Mouse (Mus musculus) ZHBTc4 (cell line): ENCODE measurements at regions not wholly inside any gene's neighbourhood (a gene's known extent, or its start where the extent isn't known, plus 50 kb on each side); places are given as distances from the start of the nearest gene placed in this dataset.
"Not testable (repeated sequence)": the region's sequence is repeated elsewhere in the genome, so short reads cannot be mapped to it uniquely, and the experiment has no call there.

ENCODE experiments used
- DNase-seq: peaks from one replicate; pipeline ENCODE4 v3.0.0-alpha.2; 2011; ENCODE audit warnings: low read depth, low spot score

DNA sequence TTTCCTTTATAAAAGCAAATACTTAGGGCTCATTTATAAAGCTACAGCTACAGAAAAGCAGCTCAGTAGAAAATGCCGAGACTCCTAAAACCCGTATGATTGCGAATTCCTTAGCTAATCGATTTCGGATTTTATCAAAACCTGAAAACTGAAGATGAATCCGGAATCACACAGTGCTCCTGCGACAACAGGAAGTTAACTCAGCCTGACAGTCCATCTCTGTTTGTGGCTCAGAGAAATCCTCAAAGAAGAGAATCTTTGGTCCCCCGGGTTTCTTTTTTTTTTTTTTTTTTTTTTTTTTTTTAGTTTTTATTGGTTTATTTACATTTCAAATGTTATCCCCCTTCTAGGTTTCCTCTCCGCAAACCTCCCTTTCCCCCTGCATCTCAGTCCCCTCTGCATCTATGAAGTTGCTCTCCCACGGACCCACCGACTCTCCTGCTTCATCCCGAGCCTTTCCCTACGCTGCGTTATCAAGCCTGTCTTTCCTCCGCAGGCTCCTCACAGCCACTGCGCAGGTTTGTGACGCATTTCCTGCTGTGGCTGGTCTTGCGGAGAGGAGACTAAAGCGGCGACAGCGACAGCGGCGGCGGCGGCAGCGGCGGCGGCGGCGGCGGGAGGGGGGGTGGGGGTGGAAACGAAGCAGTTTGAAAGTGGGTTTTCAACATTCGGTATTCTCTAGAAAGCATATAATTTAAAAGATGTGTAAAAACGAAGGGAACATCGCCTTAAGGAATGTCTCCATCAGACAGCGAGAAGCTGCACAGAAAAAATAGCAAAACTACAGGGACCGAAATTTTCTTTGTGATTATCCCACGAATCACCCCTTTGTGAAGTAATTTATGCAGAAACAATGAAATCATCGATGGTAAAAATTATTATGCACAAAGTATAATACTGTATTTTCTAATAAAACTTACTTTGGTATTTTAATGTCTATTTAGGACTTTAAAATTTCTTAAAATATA is 352.3 kb upstream of the Snrpn start:
- peak; percentile 41 for DNase-seq

DNA sequence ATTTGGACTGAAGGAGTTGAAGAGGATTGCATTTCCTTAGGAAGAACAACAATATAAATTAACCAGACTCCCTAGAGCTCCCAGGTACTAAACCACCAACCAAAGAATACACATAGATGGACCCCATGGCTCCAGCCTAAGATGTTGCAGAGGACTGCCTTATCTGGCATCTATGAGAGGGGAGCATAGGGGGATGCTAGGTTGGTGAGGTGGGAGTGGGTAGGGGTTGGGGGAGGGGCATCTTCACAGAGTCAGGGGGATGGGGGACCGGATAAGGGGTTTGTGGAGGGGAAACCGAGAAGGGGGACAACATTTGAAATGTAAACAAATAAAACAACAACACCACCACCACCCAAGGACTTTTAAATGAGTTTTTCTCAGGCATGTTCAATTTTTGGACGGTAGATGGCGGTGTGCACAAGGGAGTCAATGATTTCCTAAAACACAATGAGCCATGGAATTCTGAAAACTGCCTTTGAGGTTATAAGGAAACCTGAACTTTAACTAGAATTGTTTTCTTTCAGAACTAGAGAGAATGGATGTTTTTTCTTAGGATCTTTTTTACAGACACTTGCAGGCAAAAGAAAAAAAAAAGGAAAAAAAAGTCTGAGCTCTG is 347.9 kb upstream of the Snrpn start:
- not testable (repeated sequence) for DNase-seq

DNA sequence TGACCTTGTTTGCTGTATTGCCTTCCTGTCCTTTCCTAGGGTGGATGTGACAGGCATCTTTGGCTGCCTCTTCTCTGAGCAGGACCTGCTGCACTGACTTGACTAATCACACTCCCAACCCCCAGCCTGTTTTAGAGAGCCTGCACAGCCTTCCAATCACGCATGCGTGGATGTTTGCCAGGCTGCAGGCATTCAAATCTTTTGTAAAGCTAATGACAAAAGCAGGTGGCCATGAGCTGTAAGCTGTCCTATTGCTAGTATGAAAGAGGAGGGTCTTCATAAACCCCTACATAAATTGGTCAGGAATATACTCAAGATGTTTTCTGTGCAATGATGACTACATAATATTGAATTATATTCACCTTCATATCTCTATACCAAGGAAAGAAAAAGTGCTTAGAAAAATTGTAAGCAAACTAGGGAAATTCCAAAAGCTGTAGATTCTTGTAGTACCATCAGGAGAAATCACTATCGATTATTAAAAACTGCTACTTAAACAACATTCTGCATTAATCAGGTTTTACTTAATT is 310.1 kb upstream of the Snrpn start:
- not testable (repeated sequence) for DNase-seq

DNA sequence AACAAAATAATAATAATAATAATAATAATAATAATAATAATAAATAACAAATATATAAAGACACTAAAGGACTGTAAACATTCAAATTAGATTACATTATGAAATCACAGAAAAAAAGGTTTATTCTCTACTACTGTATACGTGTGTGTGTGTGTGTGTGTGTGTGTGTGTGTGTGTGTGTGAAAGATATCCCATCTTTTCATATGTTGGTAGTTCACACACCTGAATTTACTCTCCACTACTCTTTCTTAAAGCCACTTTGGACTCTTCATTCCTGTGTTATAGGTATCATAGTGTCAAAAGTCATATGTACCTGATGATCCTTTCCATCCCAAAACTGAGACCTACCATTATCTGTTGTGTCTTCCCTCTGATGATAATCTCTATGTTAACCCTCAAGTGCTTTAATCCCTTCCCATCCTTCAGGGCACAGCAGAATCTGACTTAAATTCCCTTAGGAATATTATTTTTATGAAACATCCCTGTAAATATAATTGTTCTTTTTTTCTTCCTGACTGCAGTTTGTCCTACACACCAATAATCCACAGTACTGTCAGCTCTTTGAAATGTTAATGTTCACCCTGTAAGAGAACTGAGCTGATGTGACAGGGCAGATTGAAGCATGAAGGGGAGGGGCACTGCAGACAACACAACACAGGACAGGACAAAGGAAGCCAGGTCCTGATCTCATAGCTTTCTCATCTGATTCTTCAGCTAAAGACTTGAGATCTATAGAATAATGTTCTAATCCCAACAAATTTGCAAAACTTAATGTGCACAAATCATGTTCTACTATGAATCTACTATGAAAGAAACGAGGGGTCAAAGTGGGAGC is 309.4 kb upstream of the Snrpn start:
- DNase-seq = not testable (repeated sequence)

DNA sequence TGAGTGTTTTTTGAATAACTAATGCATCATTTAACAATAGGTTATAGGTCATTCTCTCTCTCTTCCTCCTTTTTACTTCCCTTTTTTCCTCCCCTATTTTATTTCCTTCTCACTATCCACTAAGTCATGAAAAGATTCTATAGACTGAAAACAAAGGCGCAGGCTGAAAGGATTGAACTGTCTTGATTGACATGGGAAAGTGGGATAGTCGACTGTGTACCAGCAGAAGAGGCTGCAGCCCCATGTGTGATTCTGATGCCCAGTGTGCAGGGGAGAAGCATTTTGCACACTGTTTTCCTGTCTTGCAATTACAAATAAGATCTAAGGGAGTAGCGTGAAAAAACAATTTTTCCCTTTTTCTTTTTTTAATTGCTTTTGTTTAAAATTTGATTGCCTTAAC is 298.8 kb upstream of the Snrpn start:
- no peak for DNase-seq

GRCm38 (mm10) chr7:60391011-60391863 is 251.2 kb upstream of the Snrpn start:
- peak; percentile 57 for DNase-seq

DNA sequence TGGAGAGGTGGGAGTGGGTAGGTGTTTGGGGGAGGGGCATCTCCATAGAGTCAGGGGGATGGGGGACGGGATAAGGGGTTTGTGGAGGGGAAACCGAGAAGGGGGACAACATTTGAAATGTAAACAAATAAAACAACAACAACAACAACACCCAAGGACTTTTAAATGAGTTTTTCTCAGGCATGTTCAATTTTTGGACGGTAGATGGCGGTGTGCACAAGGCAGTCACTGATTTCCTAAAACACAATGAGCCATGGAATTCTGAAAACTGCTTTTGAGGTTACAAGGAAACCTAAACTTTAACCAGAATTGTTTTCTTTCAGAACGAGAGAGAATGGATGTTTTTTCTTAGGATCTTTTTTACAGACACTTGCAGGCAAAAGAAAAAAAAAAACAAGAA is 246.9 kb upstream of the Snrpn start:
- DNase-seq = peak; percentile 11

DNA sequence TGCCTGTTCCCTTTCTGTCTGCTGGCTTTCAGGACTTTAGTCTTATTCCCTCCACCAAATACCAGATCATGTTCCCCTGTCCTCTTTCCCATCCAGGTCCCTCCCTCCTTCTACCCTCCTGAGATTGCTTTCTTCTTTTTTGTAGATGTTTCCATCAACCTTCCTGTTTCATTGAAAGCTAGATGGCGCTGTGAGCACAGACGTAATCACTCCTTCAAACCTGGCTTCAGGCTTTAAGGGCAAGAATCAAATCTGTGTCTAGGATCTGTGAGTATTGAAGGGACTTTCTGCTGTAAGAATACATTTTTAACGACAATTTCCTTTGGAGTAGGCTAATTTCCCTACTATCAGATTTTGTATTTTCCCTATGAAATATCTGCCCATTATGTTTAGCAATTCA is 234.0 kb upstream of the Snrpn start:
- DNase-seq = peak; percentile 65

- not testable (repeated sequence) for DNase-seq
Observed at GRCm38 (mm10) chr7:60352206-60352605, 212.2 kb upstream of the Snrpn start.
